Mouse (Mus musculus) adrenal gland, postnatal 10 days (tissue): ENCODE measurements around the gene Kif13a. TPM values are rescaled to one million over a fixed set of nuclear protein-coding genes. Genes with fewer than 3 reads are reported as not detected.

Source experiments
- DNase-seq: peaks from one replicate; pipeline ENCODE4 v3.0.0; 2021; ENCODE audit warnings: mixed read lengths
- total RNA-seq, 2 experiments: library from RNA; stranded (reverse); gene quantifications; 2 replicates each; pipeline ENCODE4 v1.2.3; 2021

The Kif13a gene
- total RNA-seq, 2 experiments from 2014 or later: 29.3 to 38.6 TPM

DNA sequence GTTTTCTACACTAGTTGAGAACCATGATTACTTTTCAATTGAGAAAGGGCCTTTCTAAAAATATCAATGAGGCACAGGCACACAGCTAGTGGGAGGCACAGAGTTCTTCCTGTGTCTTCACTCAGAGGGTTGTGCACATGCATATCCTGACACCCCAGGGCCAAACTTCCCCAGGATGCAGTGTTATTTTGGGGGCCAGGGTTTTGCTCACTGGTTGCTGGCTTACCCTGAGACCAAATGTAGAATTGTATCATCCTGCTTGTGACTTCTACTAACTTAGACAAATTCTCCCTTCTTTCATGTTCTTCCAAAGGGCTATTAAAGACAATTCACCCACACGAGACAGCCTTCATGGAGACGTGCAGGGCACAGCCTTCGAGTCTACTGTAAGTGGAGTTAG is 45.7 kb downstream of the Kif13a start:
- DNase-seq: no peak

GRCm38 (mm10) chr13:46883381-46883780 is 46.3 kb downstream of the Kif13a start:
- DNase-seq: peak; percentile 71

DNA sequence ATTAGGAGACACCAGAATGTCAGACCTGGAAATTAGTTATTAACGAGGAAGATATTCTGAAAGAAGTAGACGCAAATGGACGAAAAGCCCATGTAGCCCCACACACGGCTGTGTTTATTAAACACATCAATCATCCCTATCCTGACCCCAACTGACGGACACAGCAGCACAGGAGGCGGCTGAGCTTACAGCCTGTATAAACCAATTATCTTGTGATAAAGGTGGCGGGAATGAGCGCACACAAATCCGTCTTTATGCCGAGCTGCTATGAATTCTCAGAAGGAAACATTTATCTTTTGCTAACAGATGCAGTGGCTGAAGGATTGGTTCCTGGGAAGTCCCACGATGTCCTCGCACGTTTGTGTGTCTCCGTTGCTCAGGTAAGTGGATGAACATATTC is 48.9 kb downstream of the Kif13a start:
- DNase-seq: no peak

DNA sequence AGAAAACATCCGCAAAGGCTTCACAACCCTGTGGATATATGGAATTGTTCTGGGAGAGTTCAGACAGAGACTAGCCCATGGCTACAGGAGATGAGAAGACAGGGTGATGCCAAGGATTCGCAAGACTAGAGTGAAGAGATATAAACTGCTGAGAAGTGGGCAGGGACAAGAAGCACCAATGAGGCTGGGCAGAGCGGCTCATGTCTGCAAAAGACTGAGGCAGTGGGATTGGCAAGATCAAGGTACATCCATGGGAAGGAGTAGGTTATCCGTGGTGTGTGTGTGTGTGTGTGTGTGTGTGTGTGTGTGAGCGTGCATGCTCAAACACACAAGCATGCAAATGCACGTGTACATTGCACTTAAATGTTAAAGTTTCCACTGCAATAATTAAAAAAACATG is 49.4 kb downstream of the Kif13a start:
- DNase-seq: no peak

GRCm38 (mm10) chr13:46877049-46877448 is 52.6 kb downstream of the Kif13a start:
- DNase-seq: no peak

DNA sequence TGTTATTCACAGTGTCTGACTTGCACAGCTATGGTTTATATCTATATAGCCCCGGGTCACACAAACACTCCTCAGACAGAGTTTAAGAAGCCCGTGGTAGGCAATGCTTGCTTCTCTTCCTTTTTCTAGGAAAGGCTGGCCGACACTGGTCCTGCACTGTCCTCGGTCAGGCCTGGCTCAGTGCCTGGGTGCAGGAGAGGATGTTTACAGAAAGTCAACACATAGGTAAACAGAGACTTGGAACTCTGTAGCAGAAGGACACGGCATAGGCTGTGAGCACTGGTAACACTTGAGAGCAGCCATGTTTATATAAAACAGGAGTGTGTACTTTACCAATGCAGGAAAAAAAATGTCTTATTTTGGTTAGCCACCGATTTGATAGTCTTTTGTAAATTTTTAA is 54.3 kb downstream of the Kif13a start:
- DNase-seq: peak; percentile 40

- DNase-seq: no peak
These were observed 56.9 kb downstream of the Kif13a start for GRCm38 (mm10) chr13:46872732-46873131.

DNA sequence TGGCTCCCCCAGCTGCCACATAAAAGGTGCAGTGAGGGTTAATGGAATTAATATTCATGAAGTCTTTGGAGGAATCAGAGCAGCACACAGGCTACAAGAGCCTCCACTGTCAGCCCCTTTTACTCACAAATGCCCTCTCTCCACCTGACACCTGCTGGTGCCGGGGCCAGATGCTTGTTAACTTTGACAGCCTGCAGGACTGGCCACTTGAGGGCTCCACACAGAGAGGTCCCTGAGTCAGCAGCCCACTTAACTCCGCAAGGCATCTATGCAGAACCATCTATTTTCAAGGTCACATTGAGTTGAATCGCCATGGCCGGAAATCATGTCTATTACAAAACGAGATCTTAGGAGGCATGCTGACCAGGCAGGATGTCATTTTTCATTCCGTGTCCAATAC is 57.5 kb downstream of the Kif13a start:
- DNase-seq: no peak

GRCm38 (mm10) chr13:46869464-46869863 is 60.2 kb downstream of the Kif13a start:
- no peak for DNase-seq

- no peak for DNase-seq
These were observed 66.4 kb downstream of the Kif13a start for GRCm38 (mm10) chr13:46863169-46863748.

- DNase-seq: no peak
These were observed 69.8 kb downstream of the Kif13a start for GRCm38 (mm10) chr13:46859876-46860275.

GRCm38 (mm10) chr13:46859173-46859572 is 70.5 kb downstream of the Kif13a start:
- no peak for DNase-seq

- no peak for DNase-seq
These were observed 70.9 kb downstream of the Kif13a start for GRCm38 (mm10) chr13:46858835-46859152.

DNA sequence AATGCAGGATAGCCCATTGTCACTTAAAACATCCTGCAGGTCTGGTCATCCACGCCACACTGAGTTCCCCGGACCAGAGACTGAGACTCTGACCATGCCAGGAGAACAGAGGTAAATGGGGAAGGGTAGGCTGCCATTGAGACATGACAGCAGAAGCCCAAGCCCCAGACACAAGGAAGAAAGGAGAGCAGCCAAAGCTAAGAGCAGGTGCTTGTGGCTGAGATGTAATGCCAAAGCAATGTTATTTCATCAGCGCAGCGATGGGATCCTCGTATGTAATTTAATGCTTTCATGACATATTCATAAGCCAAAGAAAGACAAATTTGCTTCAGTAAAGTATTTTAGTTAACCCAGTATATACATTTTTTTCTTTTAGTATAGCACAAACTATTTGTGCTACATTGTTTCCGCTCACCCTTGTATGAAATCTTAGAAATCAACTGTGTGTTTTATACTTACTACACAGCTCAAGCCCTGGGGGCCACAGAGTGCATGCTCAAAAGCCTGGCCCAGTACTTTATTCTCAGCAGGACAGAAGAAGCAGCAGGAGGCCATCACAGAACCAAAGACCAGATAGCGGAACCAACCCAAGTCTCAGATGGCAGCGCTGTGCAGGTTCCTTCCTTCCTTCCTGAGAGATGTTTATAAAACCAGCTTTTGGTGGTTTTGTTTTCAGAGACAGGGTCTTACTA is 71.4 kb downstream of the Kif13a start:
- no peak for DNase-seq

DNA sequence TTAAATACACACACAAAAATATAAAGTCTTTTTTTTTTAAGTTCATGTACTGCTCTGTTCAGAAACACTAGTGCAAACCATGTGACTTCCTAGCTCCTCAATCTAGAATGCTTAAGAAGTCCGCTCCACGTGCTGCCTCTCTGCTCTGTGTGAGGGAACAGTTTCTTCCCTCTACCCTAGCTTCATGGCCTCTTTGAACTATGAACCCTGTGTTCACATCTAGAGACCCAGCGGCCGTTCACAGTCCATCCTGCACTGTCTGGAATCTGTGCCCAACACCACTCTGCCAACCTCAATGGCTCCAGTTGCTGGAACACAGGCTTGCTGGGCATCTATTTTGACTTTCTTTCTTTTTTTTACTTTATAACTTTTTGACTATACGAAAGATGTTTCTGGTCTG is 75.2 kb downstream of the Kif13a start:
- DNase-seq: no peak

DNA sequence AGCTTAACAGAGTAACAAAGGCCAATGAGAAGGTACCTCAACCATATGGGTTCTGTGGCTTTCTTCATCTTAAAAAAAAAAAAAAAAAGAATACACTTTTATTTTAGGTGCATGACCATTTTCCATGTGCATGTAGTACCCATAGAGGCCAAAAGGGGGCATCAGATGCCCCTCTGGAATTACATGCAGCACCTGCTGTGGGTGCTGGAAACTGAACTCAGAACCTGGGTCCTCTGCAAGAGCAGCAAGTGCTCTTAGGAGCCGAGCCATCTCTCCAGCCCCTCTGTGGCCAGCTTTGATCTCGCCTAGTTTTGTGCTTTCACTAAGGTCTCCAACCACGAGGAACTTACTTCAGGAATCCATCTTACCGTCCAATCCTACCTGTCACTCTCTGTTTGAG is 77.2 kb downstream of the Kif13a start:
- no peak for DNase-seq

- DNase-seq: no peak
These were observed 84.2 kb downstream of the Kif13a start for GRCm38 (mm10) chr13:46845456-46845855.

DNA sequence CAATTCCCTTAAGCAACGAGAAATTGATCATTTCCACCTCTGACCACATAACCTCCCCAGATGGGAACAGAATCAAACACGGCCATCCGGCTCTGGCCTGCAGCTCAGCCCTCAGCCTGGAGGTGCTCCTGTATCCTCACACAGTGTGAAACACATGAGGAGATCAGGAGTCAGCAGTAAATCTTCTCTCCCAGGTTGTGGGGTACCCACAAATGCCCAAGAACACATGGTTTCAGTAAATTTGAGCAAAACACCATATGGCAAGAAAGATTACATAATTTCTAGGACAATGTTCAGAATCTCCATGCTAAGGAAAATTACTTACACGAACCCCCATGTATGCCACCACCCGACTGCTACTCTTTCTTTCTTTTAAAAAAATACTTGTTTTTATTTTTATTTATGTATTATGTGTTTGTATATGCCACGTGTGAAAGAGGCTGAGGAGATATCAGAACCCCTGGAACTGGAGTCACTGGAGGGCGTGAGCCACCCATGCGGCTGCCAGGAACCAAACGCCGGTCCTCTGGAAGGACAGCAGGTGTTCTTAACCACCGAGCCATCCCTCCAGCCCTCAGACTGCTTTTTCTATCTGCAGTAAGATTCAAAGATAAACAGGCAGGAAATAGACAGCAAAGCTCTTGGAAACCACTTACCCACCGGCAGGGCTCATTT is 85.0 kb downstream of the Kif13a start:
- DNase-seq: no peak

DNA sequence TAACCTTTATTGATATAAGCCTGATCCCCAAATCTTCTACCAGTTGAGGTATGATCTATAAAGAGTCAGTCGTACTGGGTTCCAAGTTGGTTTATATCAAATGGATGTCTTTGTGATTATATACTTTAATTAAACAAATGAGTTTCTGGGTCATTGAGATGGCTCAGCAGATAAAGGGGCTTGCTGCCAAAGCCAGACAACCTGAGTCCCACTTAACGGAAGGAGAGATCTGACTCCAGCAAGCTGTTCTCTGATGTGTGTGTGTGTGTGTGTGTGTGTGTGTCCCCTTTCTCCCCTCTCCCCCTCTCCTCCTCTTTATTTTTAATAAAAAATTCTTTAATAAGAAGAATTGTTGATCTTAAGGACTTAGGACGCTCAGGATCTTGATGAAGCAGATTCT is 86.0 kb downstream of the Kif13a start:
- DNase-seq: no peak

DNA sequence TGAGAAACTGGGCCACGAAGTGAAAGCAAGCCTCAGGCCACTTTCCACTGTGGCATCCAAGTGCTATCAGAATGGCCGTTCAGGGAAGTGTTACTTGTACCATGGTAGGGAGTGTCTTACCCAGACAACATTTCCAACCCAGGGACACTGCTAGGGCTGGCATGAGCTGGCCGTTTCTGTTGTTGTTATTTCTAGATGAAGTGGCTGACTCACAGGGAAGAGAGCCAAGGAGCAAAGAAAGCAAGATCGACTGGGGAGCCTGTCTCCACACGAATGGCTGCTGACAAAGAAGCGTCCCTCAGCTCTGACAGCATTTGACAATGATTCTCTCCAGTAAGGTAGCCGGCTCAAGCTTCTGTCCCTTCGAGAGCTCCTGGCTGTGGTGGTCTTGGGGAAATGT is 87.5 kb downstream of the Kif13a start:
- DNase-seq: peak; percentile 64

DNA sequence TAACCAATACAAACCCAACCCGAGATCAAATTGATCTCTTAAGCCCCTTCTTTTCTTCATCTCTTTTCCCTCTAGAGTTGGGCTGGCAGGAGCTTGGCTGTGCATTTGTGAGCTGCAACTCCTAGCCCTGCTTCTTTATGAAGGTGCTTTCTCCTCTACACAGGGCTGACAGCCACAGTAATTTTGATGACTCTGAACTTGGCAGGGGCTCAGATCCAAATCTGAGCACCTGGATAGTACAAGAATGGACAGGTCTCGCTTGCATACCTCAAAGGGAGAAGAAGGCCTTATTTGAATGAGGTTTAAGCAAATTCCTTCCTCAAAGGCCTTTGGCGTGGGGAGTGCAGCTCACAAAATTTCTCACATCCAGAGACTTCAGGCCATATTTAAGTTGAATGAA is 88.0 kb downstream of the Kif13a start:
- no peak for DNase-seq

GRCm38 (mm10) chr13:46840676-46841075 is 89.0 kb downstream of the Kif13a start:
- DNase-seq: peak; percentile 16

- DNase-seq: no peak
These were observed 90.4 kb downstream of the Kif13a start for GRCm38 (mm10) chr13:46839236-46839635.

DNA sequence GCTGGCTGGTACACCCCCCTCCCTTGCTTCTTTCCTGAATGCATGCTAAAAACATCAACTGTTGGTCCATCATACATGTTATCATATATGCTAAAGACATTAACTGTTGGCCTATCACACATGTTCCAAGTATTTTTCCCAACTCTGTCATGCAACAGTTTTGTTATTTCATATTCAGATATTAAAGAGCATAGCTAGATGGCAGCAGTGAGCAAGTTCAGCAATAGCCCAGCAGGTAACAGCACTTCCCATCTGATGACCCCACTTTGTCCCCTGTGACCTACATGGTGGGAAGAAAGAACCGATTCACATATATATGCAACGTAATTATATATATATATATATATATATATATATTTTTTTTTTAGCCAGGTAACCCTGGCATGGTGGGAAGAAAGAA is 91.1 kb downstream of the Kif13a start:
- DNase-seq: peak; percentile 43
